Mouse (Mus musculus) heart, adult 2 months (tissue): ENCODE results near the gene Zfp61. TPM values are rescaled to one million over a fixed set of nuclear protein-coding genes. Genes with fewer than 3 reads are reported as not detected.

Experiments
- DNase-seq, 2 experiments: peaks; one replicate each; pipeline ENCODE4 v3.0.0; 2021
- H3K27ac ChIP-seq: fragments of 200-600 bp; 2 replicates; pipeline ENCODE4 v1.8.1; 2022
- H3K27me3 ChIP-seq: fragments of 200-500 bp; 2 replicates; pipeline ENCODE4 v1.6.1; 2012; ENCODE audit warnings: mild to moderate bottlenecking, low read length, inconsistent platforms, mixed read lengths; ENCODE audit not compliant: control insufficient read depth, insufficient read depth
- H3K36me3 ChIP-seq: fragments of 200-500 bp; 2 replicates; pipeline ENCODE4 v1.6.1; 2012; ENCODE audit warnings: low read length, inconsistent platforms; ENCODE audit not compliant: control insufficient read depth, insufficient read depth
- H3K4me1 ChIP-seq: fragments of 200-500 bp; 2 replicates; pipeline ENCODE4 v1.6.1; 2011; ENCODE audit warnings: low read length; ENCODE audit not compliant: control insufficient read depth, insufficient read depth
- H3K4me3 ChIP-seq: fragments of 200-600 bp; 2 replicates; pipeline ENCODE4 v1.8.1; 2022
- H3K79me2 ChIP-seq: fragments of 200-500 bp; replicated peaks from 2 replicates; pipeline ENCODE4 v1.6.1; 2012; ENCODE audit warnings: mild to moderate bottlenecking, inconsistent platforms, low read length, moderate library complexity, mixed read lengths; ENCODE audit not compliant: control insufficient read depth, insufficient read depth
- H3K9ac ChIP-seq: fragments of 200-500 bp; 2 replicates; pipeline ENCODE4 v1.6.1; 2012; ENCODE audit warnings: low read depth, mild to moderate bottlenecking, control low read depth, inconsistent platforms, low read length, mixed read lengths
- CTCF ChIP-seq: fragments of 200-600 bp; IDR thresholded peaks from 2 replicates; pipeline ENCODE4 v1.8.1; 2022; ENCODE audit warnings: antibody characterized with exemption, mild to moderate bottlenecking, moderate library complexity
- EP300 ChIP-seq: fragments of 200-500 bp; IDR thresholded peaks from 2 replicates; pipeline ENCODE4 v1.6.1; 2011; ENCODE audit warnings: low read depth, low read length, control low read depth; ENCODE audit not compliant: insufficient read depth
- POLR2A ChIP-seq: fragments of 200-500 bp; IDR thresholded peaks from 2 replicates; pipeline ENCODE4 v1.6.1; 2011; ENCODE audit warnings: mild to moderate bottlenecking, low read depth, low read length, control low read depth; ENCODE audit not compliant: insufficient read depth
- WGBS: fragments of 180-500 bp; shearing (Covaris S2); methylation state at CpG from one replicate; pipeline ENCODE4 v1.1.7; 2018; 5-methylcytosine and 5-hydroxymethylcytosine counted together
- intact Hi-C: fragments of 180-260 bp; cut with DNase I; formaldehyde crosslinking; loops from one replicate; pipeline ENCODE4 v1.15.1; 2025
- microRNA-seq, 2 experiments: library from miRNA; unstranded; fragments of <30 nt; microRNA quantifications; one replicate each; pipeline ENCODE4 v1.2.0; 2021
- polyA plus RNA-seq: library from polyadenylated mRNA; depleted of rRNA; stranded (reverse); fragments of >200 nt; gene quantifications from 2 replicates; pipeline ENCODE4 v1.2.3, GENCODE M21; 2012; rRNA removed
- total RNA-seq, 2 experiments: library from RNA; stranded (reverse); gene quantifications; 2 replicates each; pipeline ENCODE4 v1.2.3; 2021

Gene Zfp61
- total and polyA plus RNA-seq, 3 experiments: 2.7 to 3.3 (median 2.7) TPM

- Histone ChIP-seq H3K4me3 (peak within 1 kb of the TSS; percentile 61), H3K79me2 (no peaks in the 10 kb centered on the region), H3K27me3 (no peaks in the 10 kb centered on the region), H3K36me3 (no peaks in the 10 kb centered on the region; the same call in 1 of the 2 replicates), H3K9ac (peak within 1 kb of the TSS; percentile 77), H3K27ac (peak within 1 kb of the TSS; percentile 60), H3K4me1 (peaks cover 3% of the 10 kb centered on the region)
- peak; percentile 83 to 88 for DNase-seq
- 15% methylated on average over 21 of the region's 21 CpGs for WGBS
- TF ChIP-seq POLR2A (peak; percentile 79), CTCF (no peak), EP300 (0 out of 2 replicates have a peak, but pooled peaks have one; percentile 18)
- intact Hi-C loops: loop anchor here (1.0 to 5.0 kb wide), 6 partner anchors 15 to 173 kb away; partner anchors contain the start of genes Zfp112, Zfp180, Zfp235 and Zfp93
Measured at GRCm38 (mm10) chr7:24254633-24255474, 46.2 kb downstream of the Zfp61 start, which contains the start of gene Zfp108. Zfp108 (plus strand) TSS chr7:24254794.

DNA sequence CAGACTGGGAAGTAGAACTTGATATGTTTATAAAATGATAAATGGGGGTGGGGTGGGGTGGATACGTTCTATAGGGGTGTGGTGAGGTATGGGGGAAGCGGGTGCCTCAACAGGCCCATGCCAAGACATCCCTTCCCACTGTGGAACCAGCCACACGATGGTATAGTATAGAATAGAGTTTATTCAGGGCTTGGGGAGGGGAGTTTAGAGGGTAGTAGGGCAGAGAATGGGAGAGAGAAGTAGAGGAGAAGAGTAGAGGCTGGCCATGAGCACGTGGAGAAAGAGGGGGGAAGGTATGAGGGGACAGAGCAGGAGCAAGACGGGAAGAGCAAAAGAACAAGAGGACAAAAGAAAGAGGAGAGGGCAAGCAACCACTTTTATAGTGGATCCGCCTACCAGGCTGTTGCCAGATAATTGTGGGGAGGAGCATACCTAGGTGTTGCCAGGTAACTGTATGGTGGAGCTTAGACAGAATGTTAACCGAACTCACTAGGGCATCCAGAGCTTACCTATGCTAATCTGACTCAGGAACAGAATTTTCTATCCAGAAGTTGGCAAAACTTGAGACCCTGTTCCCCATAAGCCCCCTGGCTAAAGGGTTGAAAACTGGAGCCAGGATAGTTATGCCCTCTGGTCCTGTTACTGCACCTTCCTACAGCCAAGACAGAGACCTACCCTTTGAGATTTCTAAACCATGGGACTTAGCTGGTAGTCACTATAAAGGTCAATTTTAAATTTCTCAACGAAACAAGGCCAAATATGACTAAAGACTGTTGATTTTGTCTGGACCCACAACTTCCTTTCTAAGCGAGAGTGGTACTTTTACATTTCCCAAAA is 47.0 kb downstream of the Zfp61 start:
- Histone ChIP-seq H3K4me1 (peaks cover 3% of the 10 kb centered on the region), H3K27ac (peak overlapping the region; percentile 60), H3K4me3 (peak overlapping the region; percentile 61), H3K9ac (no peak overlapping the region), H3K27me3 (no peaks in the 10 kb centered on the region), H3K79me2 (no peaks in the 10 kb centered on the region), H3K36me3 (no peaks in the 10 kb centered on the region; the same call in 1 of the 2 replicates)
- TF ChIP-seq EP300 (no peak), POLR2A (no peak), CTCF (no peak)
- 63% methylated on average over 9 of the region's 9 CpGs for WGBS
- DNase-seq: no peak
- intact Hi-C loops: loop anchor here (1.0 to 5.0 kb wide), 6 partner anchors 16 to 172 kb away; partner anchors contain the start of genes Zfp112, Zfp180, Zfp235 and Zfp93

Small RNA genes lying within 50 kb of the gene (microRNA-seq; reads per million reads assigned to microRNA genes)
- gene Gm27592: 0 reads per million in 2 experiments

Other genes with a start within 250 kb of the Zfp61 start
- gene Vmn1r183, start 248.0 kb downstream of the Zfp61 start, total RNA-seq: not detected
- not detected in 2 replicates for gene Vmn1r183, start 248.0 kb downstream of the Zfp61 start, polyA plus RNA-seq
- gene Zfp180, start 219.3 kb downstream of the Zfp61 start, total RNA-seq: 10 to 100 TPM; 16.7 to 16.8 TPM
- gene Zfp180, start 219.3 kb downstream of the Zfp61 start, polyA plus RNA-seq: 7.7 and 11.3 TPM in 2 replicates
- gene Zfp112, start 188.9 kb downstream of the Zfp61 start, total RNA-seq: 1 to 10 TPM; 3.1 to 3.2 TPM
- 1.8 and 3.5 TPM in 2 replicates for gene Zfp112, start 188.9 kb downstream of the Zfp61 start, polyA plus RNA-seq
- 1 to 10 TPM; 4.2 to 5.4 TPM for gene Zfp235, start 167.1 kb downstream of the Zfp61 start, total RNA-seq
- gene Zfp235, start 167.1 kb downstream of the Zfp61 start, polyA plus RNA-seq: 3.1 and 5.5 TPM in 2 replicates
- gene Zfp114, start 126.2 kb downstream of the Zfp61 start, total RNA-seq: under 1 TPM; 0.16 TPM
- gene Zfp114, start 126.2 kb downstream of the Zfp61 start, polyA plus RNA-seq: 0.06 and 0.10 TPM in 2 replicates
- gene Zfp111, start 89.8 kb downstream of the Zfp61 start, total RNA-seq: 1 to 10 TPM; 3.2 to 3.6 TPM
- gene Zfp111, start 89.8 kb downstream of the Zfp61 start, polyA plus RNA-seq: 1.1 and 1.6 TPM in 2 replicates
- 1 to 10 TPM; 1.8 to 2.1 TPM for gene Zfp109, start 63.7 kb downstream of the Zfp61 start, total RNA-seq
- 0.80 and 1.5 TPM in 2 replicates for gene Zfp109, start 63.7 kb downstream of the Zfp61 start, polyA plus RNA-seq
- 1 to 10 TPM; 1.4 to 1.8 TPM for gene Zfp108, start 46.4 kb downstream of the Zfp61 start, total RNA-seq
- 0.70 and 1.4 TPM in 2 replicates for gene Zfp108, start 46.4 kb downstream of the Zfp61 start, polyA plus RNA-seq
- 1 to 10 TPM; 3.3 to 4.1 TPM for gene Zfp93, start 30.8 kb downstream of the Zfp61 start, total RNA-seq
- 1.7 and 2.9 TPM in 2 replicates for gene Zfp93, start 30.8 kb downstream of the Zfp61 start, polyA plus RNA-seq
- 1 to 10 TPM; 1.9 to 2.7 TPM for gene Zfp94, start 15.4 kb upstream of the Zfp61 start, total RNA-seq
- gene Zfp94, start 15.4 kb upstream of the Zfp61 start, polyA plus RNA-seq: 3.4 and 3.8 TPM in 2 replicates
- gene Tescl, start 32.7 kb upstream of the Zfp61 start, total RNA-seq: not detected
- gene Tescl, start 32.7 kb upstream of the Zfp61 start, polyA plus RNA-seq: 0.35 and 0.66 TPM in 2 replicates
- gene Lypd5, start 48.0 kb upstream of the Zfp61 start, total RNA-seq: not detected
- gene Lypd5, start 48.0 kb upstream of the Zfp61 start, polyA plus RNA-seq: not detected in 2 replicates
- gene Kcnn4, start 69.0 kb upstream of the Zfp61 start, total RNA-seq: 1 to 10 TPM in 1 of 2 experiments, under 1 TPM in 1; 0.91 to 1.1 TPM
- gene Kcnn4, start 69.0 kb upstream of the Zfp61 start, polyA plus RNA-seq: 1.2 and 1.9 TPM in 2 replicates
- gene Smg9, start 98.4 kb upstream of the Zfp61 start, total RNA-seq: 1 to 10 TPM; 5.9 to 6.6 TPM
- gene Smg9, start 98.4 kb upstream of the Zfp61 start, polyA plus RNA-seq: 19.2 and 21.4 TPM in 2 replicates
- gene Irgc1, start 151.1 kb upstream of the Zfp61 start, total RNA-seq: not detected
- 0.67 and 0.88 TPM in 2 replicates for gene Irgc1, start 151.1 kb upstream of the Zfp61 start, polyA plus RNA-seq
- gene Plaur, start 161.3 kb upstream of the Zfp61 start, total RNA-seq: 1 to 10 TPM; 3.3 to 3.6 TPM
- 4.2 and 5.0 TPM in 2 replicates for gene Plaur, start 161.3 kb upstream of the Zfp61 start, polyA plus RNA-seq
- gene Cadm4, start 180.8 kb upstream of the Zfp61 start, total RNA-seq: 10 to 100 TPM; 14.0 to 14.7 TPM
- gene Cadm4, start 180.8 kb upstream of the Zfp61 start, polyA plus RNA-seq: 17.0 and 20.4 TPM in 2 replicates
- gene Zfp428, start 205.8 kb upstream of the Zfp61 start, total RNA-seq: 10 to 100 TPM; 14.5 to 14.9 TPM
- gene Zfp428, start 205.8 kb upstream of the Zfp61 start, polyA plus RNA-seq: 12.3 and 28.7 TPM in 2 replicates
- gene AC161166.1, start 211.2 kb upstream of the Zfp61 start, total RNA-seq: not detected
- 0.04 TPM in 1 of 2 replicates, not detected in the other for gene AC161166.1, start 211.2 kb upstream of the Zfp61 start, polyA plus RNA-seq
- 10 to 100 TPM; 16.1 to 17.4 TPM for gene Irgq, start 229.5 kb upstream of the Zfp61 start, total RNA-seq
- gene Irgq, start 229.5 kb upstream of the Zfp61 start, polyA plus RNA-seq: 12.9 and 20.7 TPM in 2 replicates
- gene Pinlyp, start 244.9 kb upstream of the Zfp61 start, total RNA-seq: not detected
- gene Pinlyp, start 244.9 kb upstream of the Zfp61 start, polyA plus RNA-seq: not detected in 2 replicates
- 10 to 100 TPM; 25.0 to 25.6 TPM for gene Xrcc1, start 245.1 kb upstream of the Zfp61 start, total RNA-seq
- 21.8 and 25.5 TPM in 2 replicates for gene Xrcc1, start 245.1 kb upstream of the Zfp61 start, polyA plus RNA-seq